Mouse (Mus musculus): ENCODE results near the gene Agr2. TPM values are rescaled to one million over a fixed set of nuclear protein-coding genes. Genes with fewer than 3 reads are reported as not detected.

Agr2 gene
- polyA plus RNA-seq, 1 experiment from 2014 or later = not detected

- H3K4me3 ChIP-seq (ENCODE audit: low read depth, low read length) = peak overlapping the region; percentile 91; the same call in 1 of the 2 replicates
- H3K4me2 ChIP-seq (ENCODE audit: low read depth, severe bottlenecking) = peak overlapping the region; percentile 90; the same call in 1 of the 2 replicates
- no peak overlapping the region for H3K9ac ChIP-seq (ENCODE audit: low read length)
- no peaks in the 10 kb centered on the region for H3K27me3 ChIP-seq (ENCODE audit: control insufficient read depth, insufficient read depth, low read length)
- DNase-seq (ENCODE audit: low spot score) (no peak), ATAC-seq (ENCODE audit: insufficient number of reproducible peaks, low FRiP score, low TSS enrichment, low read depth) (no peak)
- 64% methylated on average over 4 of the region's 4 CpGs for WGBS
- H3K36me3 ChIP-seq (ENCODE audit: control insufficient read depth, insufficient read depth, low read length) = no peaks in the 10 kb centered on the region
- H3K9me3 ChIP-seq (ENCODE audit: control insufficient read depth, low read length) = no peaks in the 10 kb centered on the region
- no peak overlapping the region for H3K27ac ChIP-seq (replicated peaks; ENCODE audit: low read depth, low read length)
- H3K4me1 ChIP-seq (ENCODE audit: control insufficient read depth, insufficient read depth, low read length) = 0 out of 2 replicates have a peak, but pooled peaks cover 3% of the 10 kb centered on the region
These were observed 48.5 kb downstream of the Agr2 start for GRCm38 (mm10) chr12:36041281-36041589.

GRCm38 (mm10) chr12:36041703-36042347 lies 49.1 kb downstream of the Agr2 start:
- H3K9me3 ChIP-seq (ENCODE audit: control insufficient read depth, low read length) = no peaks in the 10 kb centered on the region
- H3K9ac ChIP-seq (ENCODE audit: low read length) = peak overlapping the region; percentile 88
- peak; percentile 69 for DNase-seq (ENCODE audit: low spot score)
- peaks cover 6% of the 10 kb centered on the region; the same call in 1 of the 2 replicates for H3K4me1 ChIP-seq (ENCODE audit: control insufficient read depth, insufficient read depth, low read length)
- 0 out of 2 replicates have a peak overlapping the region, but pooled peaks have one; percentile 21 for H3K27ac ChIP-seq (replicated peaks; ENCODE audit: low read depth, low read length)
- H3K4me3 ChIP-seq (ENCODE audit: low read depth, low read length) = peak overlapping the region; percentile 91
- peak; percentile 86 for ATAC-seq (ENCODE audit: insufficient number of reproducible peaks, low FRiP score, low TSS enrichment, low read depth)
- WGBS = under 1% methylated on average over 49 of the region's 50 CpGs
- H3K36me3 ChIP-seq (ENCODE audit: control insufficient read depth, insufficient read depth, low read length) = no peaks in the 10 kb centered on the region
- no peaks in the 10 kb centered on the region for H3K27me3 ChIP-seq (ENCODE audit: control insufficient read depth, insufficient read depth, low read length)
- H3K4me2 ChIP-seq (ENCODE audit: low read depth, severe bottlenecking) = peak overlapping the region; percentile 90

- 0% methylated on average over 35 of the region's 35 CpGs for WGBS
- H3K27ac ChIP-seq (replicated peaks; ENCODE audit: low read depth, low read length) = 0 out of 2 replicates have a peak within 1 kb of the TSS, but pooled peaks have one; percentile 21
- peak; percentile 92 for DNase-seq (ENCODE audit: low spot score)
These were observed 49.7 kb downstream of the Agr2 start, which contains the start of gene Tspan13 for GRCm38 (mm10) chr12:36042348-36042778. Gene Tspan13 (minus strand): TSS chr12:36042500.

GRCm38 (mm10) chr12:36044691-36045090 lies 52.0 kb downstream of the Agr2 start:
- ATAC-seq (ENCODE audit: insufficient number of reproducible peaks, low FRiP score, low TSS enrichment, low read depth) = no peak
- no peaks in the 10 kb centered on the region for H3K9me3 ChIP-seq (ENCODE audit: control insufficient read depth, low read length)
- H3K4me3 ChIP-seq (ENCODE audit: low read depth, low read length) = no peak overlapping the region
- no peak overlapping the region for H3K4me2 ChIP-seq (ENCODE audit: low read depth, severe bottlenecking)
- no peaks in the 10 kb centered on the region for H3K36me3 ChIP-seq (ENCODE audit: control insufficient read depth, insufficient read depth, low read length)
- no peak for DNase-seq (ENCODE audit: low spot score)
- no peak overlapping the region for H3K9ac ChIP-seq (ENCODE audit: low read length)
- 71% methylated on average over 2 of the region's 2 CpGs for WGBS
- H3K27me3 ChIP-seq (ENCODE audit: control insufficient read depth, insufficient read depth, low read length) = no peaks in the 10 kb centered on the region
- peaks cover 6% of the 10 kb centered on the region; the same call in 1 of the 2 replicates for H3K4me1 ChIP-seq (ENCODE audit: control insufficient read depth, insufficient read depth, low read length)
- H3K27ac ChIP-seq (replicated peaks; ENCODE audit: low read depth, low read length) = no peak overlapping the region

More at GRCm38 (mm10) chr12:36042348-36042778, 49.7 kb downstream of the Agr2 start, which contains the start of gene Tspan13:
- H3K4me1 ChIP-seq (ENCODE audit: control insufficient read depth, insufficient read depth, low read length) = peaks cover 6% of the 10 kb centered on the region; the same call in 1 of the 2 replicates
- H3K36me3 ChIP-seq (ENCODE audit: control insufficient read depth, insufficient read depth, low read length) = no peaks in the 10 kb centered on the region
- no peaks in the 10 kb centered on the region for H3K9me3 ChIP-seq (ENCODE audit: control insufficient read depth, low read length)
- H3K9ac ChIP-seq (ENCODE audit: low read length) = peak within 1 kb of the TSS; percentile 88
- H3K27me3 ChIP-seq (ENCODE audit: control insufficient read depth, insufficient read depth, low read length) = no peaks in the 10 kb centered on the region
- H3K4me2 ChIP-seq (ENCODE audit: low read depth, severe bottlenecking) = peak within 1 kb of the TSS; percentile 90
- H3K4me3 ChIP-seq (ENCODE audit: low read depth, low read length) = peak within 1 kb of the TSS; percentile 91
- peak; percentile 99 for ATAC-seq (ENCODE audit: insufficient number of reproducible peaks, low FRiP score, low TSS enrichment, low read depth)

GRCm38 (mm10) chr12:36046196-36046595 lies 53.5 kb downstream of the Agr2 start:
- no peak for ATAC-seq (ENCODE audit: insufficient number of reproducible peaks, low FRiP score, low TSS enrichment, low read depth)
- 18% methylated on average over 5 of the region's 5 CpGs for WGBS
- Histone ChIP-seq H3K36me3 (ENCODE audit: control insufficient read depth, insufficient read depth, low read length) (no peaks in the 10 kb centered on the region), H3K4me3 (ENCODE audit: low read depth, low read length) (no peak overlapping the region), H3K27me3 (ENCODE audit: control insufficient read depth, insufficient read depth, low read length) (no peaks in the 10 kb centered on the region), H3K9me3 (ENCODE audit: control insufficient read depth, low read length) (no peaks in the 10 kb centered on the region), H3K4me2 (ENCODE audit: low read depth, severe bottlenecking) (no peak overlapping the region), H3K27ac (replicated peaks; ENCODE audit: low read depth, low read length) (no peak overlapping the region), H3K9ac (ENCODE audit: low read length) (no peak overlapping the region), H3K4me1 (ENCODE audit: control insufficient read depth, insufficient read depth, low read length) (peaks cover 3% of the 10 kb centered on the region; the same call in 1 of the 2 replicates)
- DNase-seq (ENCODE audit: low spot score) = no peak

- Histone ChIP-seq H3K4me1 (ENCODE audit: control insufficient read depth, insufficient read depth, low read length) (peaks cover 3% of the 10 kb centered on the region; the same call in 1 of the 2 replicates), H3K4me2 (ENCODE audit: low read depth, severe bottlenecking) (no peak overlapping the region), H3K4me3 (ENCODE audit: low read depth, low read length) (no peak overlapping the region), H3K36me3 (ENCODE audit: control insufficient read depth, insufficient read depth, low read length) (no peaks in the 10 kb centered on the region), H3K9ac (ENCODE audit: low read length) (no peak overlapping the region), H3K27me3 (ENCODE audit: control insufficient read depth, insufficient read depth, low read length) (no peaks in the 10 kb centered on the region), H3K27ac (replicated peaks; ENCODE audit: low read depth, low read length) (no peak overlapping the region), H3K9me3 (ENCODE audit: control insufficient read depth, low read length) (no peaks in the 10 kb centered on the region)
- ATAC-seq (ENCODE audit: insufficient number of reproducible peaks, low FRiP score, low TSS enrichment, low read depth) (peak; percentile 51; the same call in 1 of the 2 replicates), DNase-seq (ENCODE audit: low spot score) (no peak)
- 53% methylated on average over 2 of the region's 2 CpGs for WGBS
These were observed 54.9 kb downstream of the Agr2 start for GRCm38 (mm10) chr12:36047593-36047992.

GRCm38 (mm10) chr12:36050276-36050675 lies 57.6 kb downstream of the Agr2 start:
- Histone ChIP-seq H3K36me3 (ENCODE audit: control insufficient read depth, insufficient read depth, low read length) (no peaks in the 10 kb centered on the region), H3K4me3 (ENCODE audit: low read depth, low read length) (no peak overlapping the region), H3K4me2 (ENCODE audit: low read depth, severe bottlenecking) (no peak overlapping the region), H3K9ac (ENCODE audit: low read length) (no peak overlapping the region), H3K27ac (replicated peaks; ENCODE audit: low read depth, low read length) (no peak overlapping the region), H3K27me3 (ENCODE audit: control insufficient read depth, insufficient read depth, low read length) (no peaks in the 10 kb centered on the region), H3K9me3 (ENCODE audit: control insufficient read depth, low read length) (no peaks in the 10 kb centered on the region), H3K4me1 (ENCODE audit: control insufficient read depth, insufficient read depth, low read length) (peaks cover 3% of the 10 kb centered on the region; the same call in 1 of the 2 replicates)
- ATAC-seq (ENCODE audit: insufficient number of reproducible peaks, low FRiP score, low TSS enrichment, low read depth) (no peak), DNase-seq (ENCODE audit: low spot score) (no peak)
- WGBS = 90% methylated on average over 1 of the region's 1 CpGs
